Mouse (Mus musculus): ENCODE data around the gene Cfap57. TPM values are rescaled to one million over a fixed set of nuclear protein-coding genes. Genes with fewer than 3 reads are reported as not detected.

Cfap57 gene
- polyA plus RNA-seq (2016; fragmentation: Nextera tagmentation; extraction: Ambion mirVana) = 0.73 and 0.94 TPM in 2 replicates

DNA sequence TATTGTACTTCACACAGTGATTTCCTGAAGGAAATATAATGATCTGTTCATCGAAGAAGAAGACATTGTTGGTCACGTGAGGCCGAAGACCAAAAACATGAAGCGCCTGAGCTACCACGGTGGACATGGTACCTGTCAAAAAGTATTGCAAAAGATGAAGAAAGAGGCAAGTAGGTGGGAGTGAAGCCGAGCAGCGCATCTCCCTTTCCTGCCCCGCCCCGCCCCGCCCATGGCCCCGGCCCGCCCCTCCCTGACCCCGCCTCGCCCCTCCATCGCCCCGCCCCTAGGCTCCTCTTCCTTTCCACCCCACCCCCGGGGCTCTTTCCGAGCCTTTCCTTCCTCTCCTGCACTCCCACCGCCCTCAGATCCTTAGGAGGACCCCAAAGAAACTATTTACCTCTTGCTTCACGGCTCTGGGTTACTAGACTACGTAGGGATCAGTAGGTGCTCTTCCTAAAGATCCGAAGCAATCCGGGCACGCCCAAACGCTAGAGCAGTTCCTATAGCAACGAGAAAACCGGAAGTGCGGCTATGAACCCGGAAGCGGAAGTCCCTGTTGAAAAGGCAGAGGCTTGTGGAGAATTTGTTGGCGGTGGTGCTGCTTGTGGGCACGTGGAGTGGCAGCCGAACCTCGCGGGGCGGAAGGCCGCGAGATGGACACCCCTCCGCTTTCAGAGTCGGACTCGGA lies at the start of gene Cfap57, which contains the start of gene Ebna1bp2:
Gene Cfap57, minus strand, starts transcription at position 499 of the 688 bp plus-strand sequence.
Gene Ebna1bp2, plus strand, starts transcription at position 521 of the 688 bp plus-strand sequence.
- H3K4me1 ChIP-seq = peaks cover 12% of the 10 kb centered on the region
- WGBS = 2% methylated on average over 33 of the region's 41 CpGs
- H3K4me3 ChIP-seq = peak within 1 kb of the TSS; percentile 88
- peak; percentile 94 for DNase-seq (ENCODE audit: extremely low spot score, low spot score)
- H3K27ac ChIP-seq = peak within 1 kb of the TSS; percentile 85
- peaks cover 30% of the 10 kb centered on the region for H3K36me3 ChIP-seq (replicated peaks)
- H3K9me3 ChIP-seq = peaks cover 15% of the 10 kb centered on the region; the same call in 1 of the 2 replicates
- H3K27me3 ChIP-seq (ENCODE audit: poor library complexity, severe bottlenecking) = no peaks in the 10 kb centered on the region

DNA sequence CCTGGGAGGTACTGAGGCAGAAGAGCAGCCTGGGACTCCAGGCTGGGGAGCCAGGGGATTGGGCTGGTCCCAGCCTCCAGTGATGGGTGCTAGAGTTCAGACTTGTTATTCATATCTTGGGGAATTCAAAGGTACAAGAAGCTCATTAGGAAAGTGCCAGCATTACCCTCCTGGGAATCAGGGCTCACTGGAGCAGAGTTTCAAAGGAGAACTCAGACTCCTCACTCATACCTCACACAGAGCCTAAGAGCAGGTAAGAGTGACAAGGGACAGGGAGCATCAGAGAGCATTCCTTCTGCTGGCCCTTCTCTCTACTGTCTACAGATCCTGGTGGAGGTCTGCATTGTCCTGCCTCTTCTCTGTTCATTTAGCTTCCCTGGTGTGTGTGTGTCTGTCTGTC lies 38.1 kb upstream of the Cfap57 start, which contains the start of gene Olfr62:
Gene Olfr62, plus strand, starts transcription at position 301 of the 400 bp plus-strand sequence.
- Histone ChIP-seq H3K27me3 (ENCODE audit: poor library complexity, severe bottlenecking) (no peaks in the 10 kb centered on the region), H3K4me3 (no peak within 1 kb of the TSS), H3K36me3 (replicated peaks) (no peaks in the 10 kb centered on the region), H3K27ac (no peak within 1 kb of the TSS), H3K4me1 (no peaks in the 10 kb centered on the region), H3K9me3 (no peaks in the 10 kb centered on the region)
- no peak for DNase-seq (ENCODE audit: extremely low spot score, low spot score)

DNA sequence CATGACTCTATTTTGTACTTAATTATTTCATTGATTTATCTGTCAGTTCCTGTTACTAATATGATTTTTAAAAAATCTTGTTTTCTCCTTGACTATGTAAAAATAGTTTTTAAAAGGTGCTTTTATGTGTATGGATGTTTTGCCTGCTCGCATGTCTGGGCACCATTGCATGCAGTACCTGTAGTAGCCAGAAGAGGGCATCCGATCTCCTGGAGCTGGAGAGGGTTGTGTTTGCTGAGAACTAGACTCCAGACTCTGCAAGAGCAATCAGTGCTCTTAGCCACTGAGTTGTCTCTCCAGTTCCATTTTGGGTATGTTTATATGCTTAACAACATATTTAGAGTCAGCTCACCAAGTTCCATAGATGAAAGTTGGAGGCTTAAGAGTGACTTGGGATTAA lies 24.7 kb upstream of the Cfap57 start:
- no peak overlapping the region for H3K4me3 ChIP-seq
- WGBS = 18% methylated on average over 2 of the region's 2 CpGs
- H3K36me3 ChIP-seq (replicated peaks) = no peaks in the 10 kb centered on the region
- H3K9me3 ChIP-seq = no peaks in the 10 kb centered on the region
- DNase-seq (ENCODE audit: extremely low spot score, low spot score) = peak; percentile 73
- H3K27me3 ChIP-seq (ENCODE audit: poor library complexity, severe bottlenecking) = no peaks in the 10 kb centered on the region
- no peak overlapping the region for H3K27ac ChIP-seq
- H3K4me1 ChIP-seq = peaks cover 12% of the 10 kb centered on the region

DNA sequence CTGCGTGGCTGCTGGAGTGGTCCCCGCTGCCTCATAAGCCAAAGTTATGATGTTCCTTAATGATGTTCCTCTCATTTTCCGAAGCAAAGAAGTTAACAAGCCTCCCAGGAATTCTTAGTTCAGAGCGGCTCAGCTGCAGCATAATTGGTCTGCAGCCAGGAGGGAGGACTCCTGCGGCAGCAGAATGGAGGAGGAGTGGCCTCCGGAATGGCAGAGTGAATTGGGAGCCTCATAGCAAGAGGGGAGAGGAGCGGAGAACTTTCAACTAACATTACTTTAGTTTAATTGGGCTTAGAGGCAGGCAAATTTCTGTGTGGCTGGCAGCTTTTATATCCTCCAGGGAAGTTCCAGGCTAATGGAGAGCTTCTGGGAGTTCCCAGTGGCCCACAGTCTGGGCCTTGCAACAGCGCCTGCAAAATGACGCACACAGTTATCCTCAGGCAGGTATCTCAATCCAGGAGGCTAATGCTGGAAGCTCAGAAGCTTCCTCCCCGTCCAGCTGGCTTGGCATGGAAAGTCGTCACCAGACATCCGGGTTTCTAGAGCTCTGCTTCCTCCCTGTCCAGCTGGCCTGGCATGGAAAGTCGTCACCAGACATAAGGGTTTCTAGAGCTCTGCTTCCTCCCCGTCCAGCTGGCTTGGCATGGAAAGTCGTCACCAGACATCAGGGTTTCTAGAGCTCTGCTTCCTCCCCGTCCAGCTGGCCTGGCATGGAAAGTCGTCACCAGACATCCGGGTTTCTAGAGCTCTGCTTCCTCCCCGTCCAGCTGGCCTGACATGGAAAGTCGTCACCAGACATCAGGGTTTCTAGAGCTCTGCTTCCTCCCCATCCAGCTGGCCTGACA lies 22.0 kb upstream of the Cfap57 start:
- Histone ChIP-seq H3K4me1 (peaks cover 12% of the 10 kb centered on the region), H3K4me3 (no peak overlapping the region), H3K27me3 (ENCODE audit: poor library complexity, severe bottlenecking) (no peaks in the 10 kb centered on the region), H3K36me3 (replicated peaks) (no peaks in the 10 kb centered on the region), H3K27ac (no peak overlapping the region), H3K9me3 (no peaks in the 10 kb centered on the region)
- 55% methylated on average over 20 of the region's 20 CpGs for WGBS
- no peak for DNase-seq (ENCODE audit: extremely low spot score, low spot score)

DNA sequence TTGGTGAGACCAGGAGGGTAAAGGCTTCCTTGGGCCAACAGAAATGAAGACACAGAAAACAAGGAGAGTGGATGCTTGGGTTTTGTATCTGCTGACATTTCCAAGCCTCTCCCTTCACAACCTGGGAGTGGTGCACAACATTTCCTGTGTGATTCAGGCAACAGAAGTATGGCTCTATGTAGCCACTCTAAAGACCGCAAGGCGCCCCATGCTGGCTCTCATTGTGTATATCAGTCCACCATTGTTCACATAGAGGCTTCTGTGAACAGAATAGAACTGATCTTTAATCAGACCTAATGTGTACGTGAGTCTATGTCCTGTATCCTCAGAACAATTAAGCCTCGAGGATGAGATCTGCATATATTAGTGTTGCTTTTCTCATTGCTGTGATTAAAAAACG lies 9.7 kb upstream of the Cfap57 start:
- WGBS = 90% methylated on average over 5 of the region's 5 CpGs
- H3K4me1 ChIP-seq = no peaks in the 10 kb centered on the region
- no peak for DNase-seq (ENCODE audit: extremely low spot score, low spot score)
- no peak overlapping the region for H3K4me3 ChIP-seq
- no peaks in the 10 kb centered on the region for H3K9me3 ChIP-seq
- no peaks in the 10 kb centered on the region for H3K27me3 ChIP-seq (ENCODE audit: poor library complexity, severe bottlenecking)
- H3K27ac ChIP-seq = no peak overlapping the region
- peaks cover 71% of the 10 kb centered on the region for H3K36me3 ChIP-seq (replicated peaks)

DNA sequence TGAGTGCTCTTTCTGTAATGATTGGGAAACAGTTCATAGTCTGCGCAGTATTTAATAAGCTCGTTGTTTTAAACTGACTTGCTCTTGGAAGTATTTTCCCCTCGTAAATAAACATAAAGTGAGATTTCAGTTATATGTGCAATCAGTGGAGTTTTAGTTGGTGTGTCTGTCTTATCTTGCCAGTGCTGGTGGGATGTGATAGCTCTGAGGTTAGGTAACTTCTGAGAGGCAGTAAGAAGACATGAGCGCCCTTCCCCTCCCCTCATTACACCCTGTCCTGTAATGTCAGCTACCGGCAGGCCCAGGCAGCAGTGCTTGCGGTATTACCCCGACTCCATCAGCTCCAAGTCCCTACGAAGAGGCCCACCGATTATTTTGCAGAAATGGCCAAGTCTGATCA lies 1.2 kb upstream of the Cfap57 start:
- 89% methylated on average over 9 of the region's 9 CpGs for WGBS
- no peak for DNase-seq (ENCODE audit: extremely low spot score, low spot score)
- H3K36me3 ChIP-seq (replicated peaks) = peaks cover 44% of the 10 kb centered on the region
- H3K4me1 ChIP-seq = peaks cover 12% of the 10 kb centered on the region
- H3K27me3 ChIP-seq (ENCODE audit: poor library complexity, severe bottlenecking) = no peaks in the 10 kb centered on the region
- H3K27ac ChIP-seq = no peak overlapping the region
- peaks cover 12% of the 10 kb centered on the region; the same call in 1 of the 2 replicates for H3K9me3 ChIP-seq
- H3K4me3 ChIP-seq = peak overlapping the region; percentile 88

DNA sequence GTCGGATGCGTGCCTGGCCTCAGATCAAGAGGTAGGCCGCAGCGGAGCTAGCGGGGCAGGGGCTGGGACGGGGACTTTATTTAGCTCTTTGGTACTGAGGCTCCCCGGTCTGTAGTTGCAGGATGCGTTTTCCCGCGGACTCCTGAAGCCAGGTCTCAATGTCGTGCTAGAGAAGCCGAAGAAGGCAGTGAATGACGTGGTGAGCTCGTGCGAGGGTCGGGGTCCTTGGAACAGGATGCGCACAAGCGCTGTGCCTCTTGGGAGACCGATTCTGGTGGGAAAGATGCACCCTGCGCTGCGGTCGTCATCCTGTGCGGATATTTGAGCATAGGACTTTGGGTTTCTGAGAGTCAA lies 367 bp upstream of the Cfap57 start:
- under 1% methylated on average over 23 of the region's 23 CpGs for WGBS
- no peak for DNase-seq (ENCODE audit: extremely low spot score, low spot score)
- Histone ChIP-seq H3K27ac (peak overlapping the region; percentile 85), H3K9me3 (peaks cover 15% of the 10 kb centered on the region; the same call in 1 of the 2 replicates), H3K27me3 (ENCODE audit: poor library complexity, severe bottlenecking) (no peaks in the 10 kb centered on the region), H3K4me1 (peaks cover 12% of the 10 kb centered on the region), H3K4me3 (peak overlapping the region; percentile 88), H3K36me3 (replicated peaks) (peaks cover 35% of the 10 kb centered on the region)

DNA sequence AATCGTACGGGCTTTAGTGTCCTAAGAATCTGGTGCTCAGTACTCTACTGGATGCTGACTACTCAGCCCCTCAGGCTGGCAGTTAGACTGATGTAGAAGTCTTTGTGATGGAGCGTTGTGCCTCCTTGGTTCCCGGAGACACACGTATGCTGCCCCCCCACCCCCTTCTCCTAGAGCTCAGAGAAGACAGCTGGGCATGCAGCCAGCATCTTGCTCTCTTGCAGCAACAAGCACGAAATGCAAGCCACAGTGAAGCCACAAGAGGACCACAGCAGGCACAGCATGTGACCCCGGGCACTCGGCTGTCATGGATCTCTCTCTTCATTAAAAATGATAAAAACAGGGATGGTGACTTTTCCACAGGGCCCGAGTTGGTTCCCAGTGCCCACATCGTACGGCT lies 5.2 kb downstream of the Cfap57 start:
- 93% methylated on average over 11 of the region's 11 CpGs for WGBS
- H3K9me3 ChIP-seq = peaks cover 15% of the 10 kb centered on the region; the same call in 1 of the 2 replicates
- H3K4me1 ChIP-seq = peaks cover 2% of the 10 kb centered on the region
- H3K36me3 ChIP-seq (replicated peaks) = no peaks in the 10 kb centered on the region
- H3K4me3 ChIP-seq = no peak overlapping the region
- H3K27ac ChIP-seq = no peak overlapping the region
- DNase-seq (ENCODE audit: extremely low spot score, low spot score) = no peak
- H3K27me3 ChIP-seq (ENCODE audit: poor library complexity, severe bottlenecking) = no peaks in the 10 kb centered on the region; the same call in 1 of the 2 replicates

DNA sequence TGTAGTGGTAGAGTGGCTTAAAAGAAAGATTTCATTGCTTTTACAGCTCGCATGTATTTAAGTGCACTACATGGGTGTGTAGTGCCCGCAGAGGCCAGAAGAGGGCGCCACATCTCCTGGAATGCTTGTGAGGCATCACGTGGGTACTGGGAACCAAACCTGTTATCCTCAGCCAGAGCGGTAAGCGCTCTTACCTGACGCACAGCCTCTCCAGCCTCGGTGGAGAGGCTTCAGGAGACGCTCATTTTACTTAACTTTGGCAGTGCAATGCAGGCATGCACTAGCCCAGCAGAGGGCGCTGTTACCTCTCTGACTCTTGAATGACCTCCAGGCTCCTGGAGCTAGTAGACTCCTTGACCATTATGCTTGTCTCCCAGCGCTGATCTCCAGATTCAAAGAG lies 8.0 kb downstream of the Cfap57 start:
- peaks cover 10% of the 10 kb centered on the region; the same call in 1 of the 2 replicates for H3K9me3 ChIP-seq
- no peaks in the 10 kb centered on the region for H3K36me3 ChIP-seq (replicated peaks)
- H3K27me3 ChIP-seq (ENCODE audit: poor library complexity, severe bottlenecking) = peaks cover 7% of the 10 kb centered on the region; the same call in 1 of the 2 replicates
- peaks cover 8% of the 10 kb centered on the region for H3K4me1 ChIP-seq
- H3K27ac ChIP-seq = no peak overlapping the region
- H3K4me3 ChIP-seq = no peak overlapping the region
- DNase-seq (ENCODE audit: extremely low spot score, low spot score) = peak; percentile 44
- 24% methylated on average over 11 of the region's 11 CpGs for WGBS

DNA sequence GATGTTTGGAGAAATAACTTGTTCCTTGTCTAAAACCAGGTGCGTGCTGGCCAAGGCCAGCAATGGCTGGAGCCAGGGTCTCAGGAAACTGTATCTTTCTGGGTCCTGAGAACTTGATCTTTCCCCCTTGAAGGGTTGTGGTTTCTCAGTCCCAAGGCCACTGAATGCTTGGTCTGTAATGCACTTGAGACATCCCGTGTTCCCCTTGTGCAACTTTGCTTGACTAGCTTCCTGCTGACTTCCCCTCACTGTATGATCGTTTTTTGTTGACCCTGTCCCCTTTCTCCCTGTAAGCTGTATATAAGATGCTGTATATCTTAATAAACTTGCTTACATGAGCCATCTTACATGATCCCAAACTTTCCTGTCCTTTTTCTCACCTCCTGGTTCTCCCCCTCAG lies 10.7 kb downstream of the Cfap57 start:
- Histone ChIP-seq H3K4me3 (no peak overlapping the region), H3K27ac (no peak overlapping the region), H3K9me3 (no peaks in the 10 kb centered on the region), H3K4me1 (peaks cover 8% of the 10 kb centered on the region), H3K27me3 (ENCODE audit: poor library complexity, severe bottlenecking) (peaks cover 7% of the 10 kb centered on the region; the same call in 1 of the 2 replicates), H3K36me3 (replicated peaks) (no peaks in the 10 kb centered on the region)
- 81% methylated on average over 3 of the region's 3 CpGs for WGBS
- no peak for DNase-seq (ENCODE audit: extremely low spot score, low spot score)

DNA sequence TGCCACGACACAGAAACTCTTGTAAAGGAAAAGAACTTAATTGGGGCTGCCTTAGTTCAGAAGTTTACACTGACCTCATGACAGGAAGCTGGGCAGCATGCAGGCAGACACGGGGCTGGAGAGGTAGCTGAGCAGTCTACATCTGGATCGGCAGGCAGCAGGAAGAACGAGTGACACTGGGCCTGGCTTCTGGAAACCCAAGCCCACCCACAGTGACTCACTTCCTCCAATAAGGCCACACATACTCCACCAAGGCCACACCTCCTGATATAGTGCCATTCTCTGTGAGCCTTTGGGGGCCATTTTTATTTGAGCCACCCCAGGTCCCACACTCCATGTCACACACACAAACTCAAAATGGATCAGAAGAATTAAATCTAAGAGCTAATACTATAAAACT lies 16.5 kb downstream of the Cfap57 start:
- no peak for DNase-seq (ENCODE audit: extremely low spot score, low spot score)
- Histone ChIP-seq H3K27me3 (ENCODE audit: poor library complexity, severe bottlenecking) (no peaks in the 10 kb centered on the region), H3K36me3 (replicated peaks) (no peaks in the 10 kb centered on the region), H3K9me3 (no peaks in the 10 kb centered on the region), H3K4me1 (peaks cover 4% of the 10 kb centered on the region; the same call in 1 of the 2 replicates), H3K4me3 (no peak overlapping the region), H3K27ac (no peak overlapping the region)
- 76% methylated on average over 4 of the region's 4 CpGs for WGBS

DNA sequence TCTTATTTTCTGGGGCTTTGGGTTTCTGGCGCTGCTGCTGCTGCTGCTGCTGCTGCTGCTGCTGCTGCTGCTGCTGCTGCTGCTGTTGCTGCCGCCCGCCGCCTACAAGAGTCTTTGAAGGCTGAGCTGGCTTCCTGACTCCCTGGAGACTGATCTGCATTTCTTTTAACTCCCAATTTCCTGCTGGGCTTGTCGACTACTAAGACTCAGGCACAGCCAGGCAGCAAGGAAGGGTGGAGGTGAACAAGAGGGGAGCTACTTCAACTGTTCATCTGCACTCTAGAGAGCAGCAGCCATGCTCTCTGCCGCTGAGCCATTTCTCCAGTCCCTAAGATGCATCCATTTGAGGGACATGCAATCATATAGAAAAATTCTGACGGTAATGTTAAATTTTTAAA lies 30.8 kb downstream of the Cfap57 start:
- Histone ChIP-seq H3K9me3 (0 out of 2 replicates have a peak, but pooled peaks cover 3% of the 10 kb centered on the region), H3K36me3 (replicated peaks) (no peaks in the 10 kb centered on the region), H3K4me1 (peaks cover 16% of the 10 kb centered on the region), H3K27me3 (ENCODE audit: poor library complexity, severe bottlenecking) (peaks cover 4% of the 10 kb centered on the region; the same call in 1 of the 2 replicates), H3K27ac (peak overlapping the region; percentile 44; the same call in 1 of the 2 replicates), H3K4me3 (peak overlapping the region; percentile 20; the same call in 1 of the 2 replicates)
- DNase-seq (ENCODE audit: extremely low spot score, low spot score) = no peak
- 7% methylated on average over 7 of the region's 7 CpGs for WGBS

Data from forebrain, embryonic 10.5 days (tissue).